Mouse (Mus musculus): ENCODE results near the gene Fbxo42.

Gene Fbxo42

DNA sequence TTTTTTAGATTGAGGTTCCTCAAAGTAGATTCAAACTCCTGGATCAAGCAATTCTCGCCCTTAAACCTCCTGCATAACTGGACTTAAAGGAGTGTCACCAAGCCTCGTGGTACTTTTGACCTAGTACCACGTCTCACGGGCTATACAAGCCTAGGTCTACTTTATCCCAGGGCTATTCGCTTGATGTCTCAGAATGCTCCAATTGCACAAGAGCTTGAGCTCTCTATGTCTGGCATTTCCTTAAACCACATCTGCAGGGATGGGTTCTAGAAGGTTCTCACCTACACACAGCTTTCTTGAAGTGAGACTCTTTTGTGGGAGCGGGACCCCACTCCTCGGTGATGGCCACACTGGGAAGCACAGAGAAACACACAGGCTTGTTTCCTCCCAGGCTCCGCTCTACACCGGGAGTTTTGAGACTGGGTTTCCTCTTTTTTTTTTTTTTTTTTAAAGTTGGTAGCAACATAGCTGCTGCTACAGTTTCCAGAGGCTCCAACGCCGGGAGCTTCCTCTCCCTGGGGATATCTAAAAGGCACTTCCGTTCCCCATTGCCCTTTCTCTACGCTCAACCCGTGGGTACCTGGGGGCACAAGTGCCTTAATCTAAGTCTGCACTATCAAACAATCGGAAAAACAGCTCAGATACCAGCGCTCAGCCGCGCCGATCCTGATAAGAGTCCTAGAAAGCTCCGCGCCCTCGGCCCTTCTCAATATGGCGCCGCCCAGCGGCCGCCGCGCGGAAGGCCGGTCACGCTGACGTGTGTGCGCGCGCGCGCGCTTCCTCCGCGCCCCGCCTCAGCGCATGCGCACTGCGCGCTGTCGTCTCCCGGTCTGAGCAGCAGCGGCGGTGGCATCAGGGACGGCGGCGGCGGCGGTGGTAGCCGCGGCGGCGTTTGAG, at the start of gene Fbxo42:
Gene Fbxo42, plus strand, starts transcription at position 802 of the 897 bp plus-strand sequence.
- peak; percentile 92 for DNase-seq (ENCODE audit: low spot score in 2 of 2)

DNA sequence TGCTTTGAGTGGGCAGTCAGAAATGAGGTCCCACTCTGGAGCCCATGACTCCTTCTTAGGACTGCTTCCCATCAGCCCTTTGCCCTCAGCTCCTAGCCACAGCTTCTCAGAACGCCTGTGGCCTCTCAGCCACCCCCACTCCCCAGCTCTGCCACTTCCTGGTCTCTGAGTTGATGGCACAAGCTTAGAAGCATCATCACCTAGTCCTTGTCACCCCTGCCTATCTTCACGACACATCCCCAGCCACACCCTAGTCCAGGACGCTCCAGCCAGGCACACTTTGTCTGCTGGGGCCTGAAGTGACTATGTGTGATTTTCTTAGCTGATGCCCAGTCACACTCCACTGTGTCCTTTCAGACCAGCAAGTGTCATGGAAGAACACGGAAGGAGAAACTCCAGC, 48.8 kb upstream of the Fbxo42 start:
- DNase-seq (ENCODE audit: low spot score in 2 of 2) = no peak

DNA sequence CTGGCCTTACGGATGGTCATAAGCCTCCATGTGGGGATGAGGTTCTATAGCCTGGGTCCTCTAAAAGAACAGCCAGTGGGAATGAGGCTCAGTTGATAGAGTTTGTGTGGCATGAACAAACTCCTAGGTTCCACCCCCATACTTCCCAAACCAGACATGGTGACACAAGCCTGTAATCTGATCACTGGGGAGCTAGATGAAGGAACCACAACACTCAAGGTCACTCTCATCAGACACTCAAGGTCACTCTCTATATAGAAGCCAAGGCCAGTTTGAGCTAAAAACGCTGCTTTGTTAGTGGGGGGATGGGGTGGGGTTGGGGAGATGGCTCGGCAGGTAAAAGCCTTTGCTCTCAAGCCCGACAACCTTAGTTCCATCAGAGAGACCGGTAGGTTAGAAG, 47.8 kb upstream of the Fbxo42 start:
- DNase-seq (ENCODE audit: low spot score in 2 of 2) = no peak

DNA sequence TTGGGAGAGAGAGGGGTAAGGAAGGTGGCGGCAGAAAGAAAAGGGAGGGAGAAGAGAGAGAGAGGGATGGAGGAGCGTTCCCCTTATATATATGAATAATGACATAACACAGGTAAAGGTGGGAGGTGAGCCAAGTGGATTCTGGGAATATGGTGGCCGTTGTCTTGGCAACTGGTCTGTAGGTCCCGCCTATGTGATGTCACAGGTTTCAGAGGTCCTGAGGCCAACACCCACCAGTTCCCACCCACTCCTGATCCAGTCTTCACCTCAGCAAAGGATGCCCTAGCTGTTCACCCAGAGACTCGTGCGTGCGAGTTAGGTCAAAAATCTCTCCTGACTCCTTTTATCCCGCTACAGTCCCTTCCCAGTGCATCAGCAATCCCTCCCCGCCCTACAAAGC, 46.4 kb upstream of the Fbxo42 start:
- no peak for DNase-seq (ENCODE audit: low spot score in 2 of 2)

DNA sequence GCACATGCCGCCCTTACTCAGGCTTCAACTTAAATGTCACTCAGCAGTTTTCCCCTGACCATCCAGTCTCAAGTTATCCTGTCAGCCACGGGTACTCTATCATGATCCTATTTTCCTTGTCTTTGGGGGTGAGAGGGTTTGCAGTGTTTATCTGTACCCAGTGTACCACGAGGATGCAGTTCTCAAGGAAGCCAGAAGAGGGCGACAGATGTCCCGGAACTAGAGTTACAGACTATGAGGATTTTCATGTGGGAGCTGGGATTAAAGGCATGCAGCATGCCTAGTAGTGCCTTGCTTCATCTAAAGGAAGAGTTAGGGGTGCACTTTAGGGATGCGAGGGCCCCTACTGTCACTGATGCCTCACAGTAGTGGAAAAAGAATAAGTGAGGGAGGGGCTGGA, 45.9 kb upstream of the Fbxo42 start:
- DNase-seq (ENCODE audit: low spot score in 2 of 2) = no peak

DNA sequence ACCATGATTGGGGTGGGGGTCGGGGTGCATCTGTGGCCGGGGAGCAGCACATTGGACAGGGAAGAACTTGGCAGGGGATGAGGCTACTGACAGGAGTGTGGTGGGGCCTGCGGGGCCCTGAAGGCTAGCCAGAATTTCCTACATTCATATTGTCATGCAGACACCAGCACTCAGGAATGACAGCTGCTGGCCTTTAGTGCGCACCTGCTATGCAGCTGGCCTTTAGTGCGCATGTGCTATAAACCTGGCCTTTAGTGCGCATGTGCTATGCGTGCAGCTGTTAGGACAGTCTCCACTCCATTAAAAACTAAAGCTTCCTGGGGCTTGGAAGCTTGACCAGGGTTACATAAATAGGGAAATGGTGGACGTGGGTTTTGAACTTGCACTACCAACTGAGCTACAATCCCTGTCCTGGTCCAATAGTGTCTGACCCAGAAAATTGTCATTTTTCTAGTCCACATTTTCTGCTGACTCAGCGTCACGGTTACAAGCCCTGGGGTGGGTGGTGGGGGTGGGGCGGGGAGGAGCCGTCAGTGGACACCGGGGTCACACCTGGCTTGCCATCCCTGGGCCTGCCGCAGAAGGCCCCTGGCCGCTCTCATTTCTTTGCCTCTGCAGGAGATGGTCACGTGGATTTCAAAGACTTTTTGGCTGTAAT, 41.1 kb upstream of the Fbxo42 start:
- no peak for DNase-seq (ENCODE audit: low spot score in 2 of 2)

DNA sequence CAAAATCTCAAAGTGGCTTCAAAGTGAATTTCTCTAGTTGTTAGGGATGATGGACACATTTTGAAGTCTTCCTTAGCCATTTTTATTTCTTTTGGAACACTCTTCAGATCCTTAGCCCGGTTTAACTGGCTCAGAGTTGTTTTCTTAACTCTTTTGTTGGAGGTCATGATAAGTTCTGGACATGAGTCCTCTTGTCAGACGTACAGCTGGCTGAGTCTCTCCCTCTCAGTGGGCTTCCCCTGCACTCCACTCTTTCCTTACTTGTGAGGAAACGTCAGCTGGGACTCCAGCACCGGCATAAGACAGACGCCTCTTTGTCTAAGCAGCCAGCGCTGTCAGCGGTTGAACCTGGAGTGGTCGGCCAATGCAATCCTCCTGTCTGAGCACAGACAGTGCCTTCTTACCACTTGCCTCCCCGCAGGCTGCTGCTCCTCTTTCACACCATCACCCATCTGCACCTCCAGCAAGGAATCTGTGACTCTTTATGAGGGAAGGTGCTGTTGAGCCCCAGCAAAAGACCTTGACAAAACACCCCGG, 39.4 kb upstream of the Fbxo42 start:
- no peak for DNase-seq (ENCODE audit: low spot score in 2 of 2)

DNA sequence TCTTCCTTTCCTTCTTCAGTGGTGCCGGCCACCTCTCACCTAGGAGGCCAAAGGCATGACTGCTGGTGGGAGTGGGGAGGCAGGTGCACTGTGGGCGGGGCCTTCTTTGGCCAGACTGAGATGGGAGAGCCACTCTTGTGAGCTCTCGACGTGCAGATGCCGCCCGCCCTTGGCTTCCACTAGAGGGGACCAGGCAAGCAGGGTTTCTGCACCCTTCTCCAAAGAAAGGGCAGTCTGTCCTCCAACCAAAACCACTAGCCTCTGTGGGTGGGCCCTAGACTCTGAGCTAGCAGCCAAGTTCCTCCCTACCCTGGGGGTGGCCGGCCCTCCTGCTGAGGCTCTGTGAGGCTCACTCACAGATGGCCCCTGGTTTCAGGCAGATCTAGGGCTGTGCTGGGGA, 33.9 kb upstream of the Fbxo42 start:
- no peak for DNase-seq (ENCODE audit: low spot score in 2 of 2)

DNA sequence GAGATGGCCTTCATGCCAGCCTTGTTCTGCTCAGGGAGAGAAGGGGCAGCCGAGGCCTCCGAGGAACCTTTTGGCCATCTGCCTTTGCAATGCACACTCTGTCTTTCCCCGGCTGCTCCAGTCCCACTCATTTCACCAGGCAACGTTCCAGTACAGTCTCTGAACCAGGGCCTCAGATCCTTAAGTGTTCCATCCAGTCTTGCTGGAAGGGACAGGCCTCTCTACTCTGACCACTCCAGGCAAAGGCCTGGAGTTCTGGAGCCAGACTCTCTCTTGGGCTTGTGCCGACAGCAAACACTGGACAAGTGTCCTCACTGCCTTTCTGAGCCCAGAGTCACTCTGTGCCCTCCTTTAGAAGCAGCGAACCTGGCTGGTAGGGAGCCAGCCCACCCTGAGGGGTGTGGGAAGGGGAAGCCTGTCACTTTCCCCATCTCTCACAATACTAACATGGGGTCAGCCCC, 33.2 kb upstream of the Fbxo42 start:
- no peak for DNase-seq (ENCODE audit: low spot score in 2 of 2)

DNA sequence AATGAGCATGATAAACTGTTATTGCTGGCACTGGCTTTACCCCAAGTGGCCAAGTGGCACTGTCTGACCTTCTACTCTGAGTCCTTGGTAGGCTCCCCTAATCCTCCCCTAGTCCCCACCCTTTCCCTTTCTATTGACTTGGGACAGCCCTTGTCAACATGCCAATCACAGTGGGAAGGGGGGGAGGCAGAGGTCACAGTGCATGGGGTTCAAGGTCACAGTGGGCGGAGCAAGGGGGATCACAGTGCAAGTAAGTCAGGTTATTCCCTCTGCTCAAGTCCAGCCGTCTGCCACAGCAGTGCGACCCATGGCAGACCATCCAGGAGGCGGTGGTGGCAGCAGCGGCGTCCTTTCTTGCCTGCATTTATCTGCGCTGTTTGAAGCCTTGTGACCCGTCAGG, 32.3 kb upstream of the Fbxo42 start:
- DNase-seq (ENCODE audit: low spot score in 2 of 2) = no peak

DNA sequence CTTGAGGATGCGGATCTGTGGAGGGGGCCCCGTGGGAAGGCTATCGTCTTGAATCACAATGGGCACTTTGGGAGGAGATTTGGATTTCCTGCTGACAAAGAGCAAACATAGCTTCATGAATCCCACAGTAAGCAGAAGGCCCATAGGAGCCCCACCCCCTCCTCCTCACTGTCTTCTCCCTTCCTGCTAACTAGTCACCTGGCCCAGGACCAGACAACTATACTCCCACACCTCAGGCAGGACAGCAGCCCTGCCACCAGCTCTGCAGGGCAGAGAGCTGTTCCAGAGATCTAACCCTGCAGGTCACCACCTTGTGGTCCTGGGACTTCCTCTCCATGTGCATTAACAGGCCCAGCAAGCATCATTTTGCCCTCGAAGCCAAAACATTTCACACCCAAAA, 29.0 kb upstream of the Fbxo42 start:
- no peak for DNase-seq (ENCODE audit: low spot score in 2 of 2)

DNA sequence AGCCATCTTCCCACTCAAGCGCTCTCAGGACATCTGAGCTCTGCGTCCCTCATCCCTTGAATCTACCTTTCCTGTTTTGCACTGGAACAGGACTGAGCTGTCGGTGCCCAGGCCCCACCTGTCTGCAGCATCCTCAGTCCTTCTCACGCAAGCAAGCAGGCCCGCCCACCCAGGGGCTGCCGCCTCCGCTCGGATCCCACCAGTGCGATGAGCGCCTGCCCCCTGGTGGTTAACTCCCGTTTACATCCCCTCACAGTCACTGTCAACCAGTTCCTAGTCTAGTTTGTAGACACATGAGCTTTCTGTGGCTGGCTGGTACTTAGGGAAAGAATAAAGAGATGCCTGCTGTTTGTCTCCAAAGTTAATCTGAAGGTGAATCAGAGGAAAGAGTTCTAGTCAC, 27.0 kb upstream of the Fbxo42 start:
- DNase-seq (ENCODE audit: low spot score in 2 of 2) = peak in 1 of 2 experiments; percentile 72

DNA sequence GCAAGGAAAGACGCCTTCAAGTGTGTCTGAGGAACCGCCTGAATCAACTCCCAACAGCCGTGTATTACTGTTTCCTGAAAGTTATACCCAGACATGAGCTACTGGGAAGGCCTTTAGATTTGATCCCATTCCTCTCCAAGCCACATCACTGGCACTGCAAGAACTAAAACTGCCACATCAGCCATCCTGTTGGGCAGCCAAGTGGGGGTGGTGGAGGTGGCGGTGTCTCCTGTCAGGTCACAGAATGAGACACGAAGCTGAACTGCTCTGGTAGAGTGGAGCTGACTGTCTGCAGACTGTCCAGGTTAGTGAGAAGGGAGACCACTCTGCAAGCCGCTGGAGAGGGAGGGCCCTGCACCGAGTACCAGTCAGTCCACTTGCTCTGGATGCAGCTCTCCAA, 25.1 kb upstream of the Fbxo42 start:
- DNase-seq (ENCODE audit: low spot score in 2 of 2) = no peak

DNA sequence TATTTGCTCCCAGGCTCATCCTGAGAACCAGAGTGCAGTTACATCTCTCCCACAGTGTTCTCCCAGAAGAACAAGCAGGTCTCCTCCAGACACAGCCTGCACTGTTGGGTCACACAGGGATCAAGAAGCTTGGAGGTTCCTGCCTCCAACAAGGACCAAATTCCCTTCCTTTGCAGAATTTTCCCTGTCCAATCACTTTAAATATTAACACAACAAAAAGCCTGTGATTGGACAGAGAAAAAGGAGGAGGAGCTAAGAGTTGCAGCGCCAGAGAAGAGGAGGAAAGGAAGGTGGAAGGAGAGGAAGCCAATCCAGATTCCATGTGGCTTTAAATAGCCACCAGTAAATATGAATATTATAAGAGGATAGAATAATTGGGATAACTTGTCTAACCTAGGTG, 24.6 kb upstream of the Fbxo42 start:
- no peak for DNase-seq (ENCODE audit: low spot score in 2 of 2)

DNA sequence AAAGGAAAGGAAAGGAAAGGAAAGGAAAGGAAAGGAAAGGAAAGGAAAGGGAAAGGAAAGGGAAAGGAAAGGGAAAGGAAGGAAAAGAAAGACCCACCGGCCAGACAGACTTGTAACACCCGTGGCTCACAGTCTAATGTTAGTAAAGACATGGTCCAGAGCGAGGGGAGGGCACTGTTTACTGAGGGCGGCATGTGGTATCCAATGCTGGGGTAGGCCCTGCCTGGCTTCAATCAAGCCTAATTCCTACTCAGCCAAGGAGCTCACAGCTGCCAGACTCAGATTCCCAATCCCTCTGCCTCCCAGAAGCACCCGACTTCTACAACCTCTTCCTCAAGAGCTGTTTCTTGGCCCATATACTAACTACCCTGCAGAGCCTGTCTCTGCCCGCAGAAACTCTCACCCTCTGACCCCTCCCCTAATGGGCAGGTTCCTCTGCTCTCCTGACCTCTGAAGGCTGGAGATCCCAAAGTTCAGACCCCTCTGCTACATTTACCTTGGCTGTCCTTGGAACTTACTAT, 18.5 kb upstream of the Fbxo42 start:
- no peak for DNase-seq (ENCODE audit: low spot score in 2 of 2)

DNA sequence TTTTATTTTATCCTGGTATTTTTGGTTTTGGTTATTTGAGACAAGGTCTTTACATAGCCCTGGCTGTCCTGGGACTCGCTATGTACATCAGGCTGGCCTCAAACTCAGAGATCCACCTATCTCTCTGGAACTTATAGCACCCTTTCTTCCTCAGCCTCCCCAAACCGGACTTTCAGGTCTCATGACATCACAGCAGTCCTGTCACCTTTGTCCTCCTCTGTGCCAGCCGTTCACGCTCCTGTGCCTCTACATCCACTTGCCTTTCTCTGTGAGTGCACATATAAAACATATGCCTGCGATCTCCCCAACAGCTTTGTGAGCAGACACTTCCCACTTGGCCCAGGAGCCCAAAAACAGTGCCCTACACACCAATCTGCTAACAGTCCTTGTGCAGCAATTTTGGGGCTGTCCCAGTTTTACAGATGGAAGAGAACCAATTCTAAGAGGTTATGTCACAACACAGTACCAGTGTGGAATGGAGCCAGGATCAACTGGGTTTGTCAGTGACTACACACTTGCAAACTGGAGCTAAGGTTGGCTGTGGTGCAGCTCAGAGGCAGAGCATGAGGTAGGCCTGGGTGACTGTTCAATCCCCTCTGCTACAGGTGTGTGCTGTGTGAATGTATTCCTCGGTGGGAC, 16.9 kb upstream of the Fbxo42 start:
- no peak for DNase-seq (ENCODE audit: low spot score in 2 of 2)

DNA sequence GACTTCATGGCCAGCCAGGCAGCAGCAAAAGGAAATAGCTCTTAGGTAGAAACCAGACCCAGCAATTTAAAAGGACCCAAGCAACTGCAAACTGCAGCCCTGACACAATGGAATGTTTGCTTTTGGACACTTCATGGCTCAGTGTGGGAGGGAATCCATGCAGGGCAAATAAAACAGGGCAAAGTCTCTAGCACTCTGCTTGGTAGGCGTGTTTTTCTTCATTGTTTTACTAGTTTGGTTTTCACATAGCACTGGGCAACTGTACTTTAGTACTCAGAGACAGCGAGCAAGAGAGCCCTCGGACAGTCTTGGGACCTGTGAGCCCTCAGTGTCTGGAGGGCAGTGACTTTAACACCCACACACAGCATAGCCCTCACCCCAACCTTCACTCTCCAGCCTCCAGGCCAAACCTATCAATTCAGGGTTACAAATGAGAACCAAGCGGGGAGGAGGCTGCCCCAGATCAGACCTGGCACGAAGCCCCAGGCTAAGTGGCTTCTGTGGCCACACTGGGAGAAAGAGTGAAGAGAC, 16.1 kb upstream of the Fbxo42 start:
- no peak for DNase-seq (ENCODE audit: low spot score in 2 of 2)

DNA sequence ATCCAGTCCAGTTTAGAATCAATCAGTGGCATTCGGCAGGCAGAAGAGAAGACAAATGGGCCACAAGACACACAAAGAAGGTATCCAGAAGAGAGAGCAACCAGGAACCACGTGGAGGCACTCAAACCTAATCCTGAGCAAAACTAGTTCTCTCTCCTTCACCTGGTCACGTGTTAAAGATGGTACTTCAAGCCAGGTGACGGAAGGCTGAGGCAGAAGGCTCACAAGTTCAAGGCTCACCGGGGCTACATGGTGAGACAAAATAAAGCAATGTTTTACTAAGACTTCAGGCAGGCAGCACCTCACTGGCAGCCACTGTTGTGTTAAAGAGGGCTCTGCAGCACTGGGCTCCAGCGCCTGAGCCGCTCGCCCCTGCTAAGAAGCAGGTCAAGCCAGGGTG, 15.5 kb upstream of the Fbxo42 start:
- no peak for DNase-seq (ENCODE audit: low spot score in 2 of 2)

DNA sequence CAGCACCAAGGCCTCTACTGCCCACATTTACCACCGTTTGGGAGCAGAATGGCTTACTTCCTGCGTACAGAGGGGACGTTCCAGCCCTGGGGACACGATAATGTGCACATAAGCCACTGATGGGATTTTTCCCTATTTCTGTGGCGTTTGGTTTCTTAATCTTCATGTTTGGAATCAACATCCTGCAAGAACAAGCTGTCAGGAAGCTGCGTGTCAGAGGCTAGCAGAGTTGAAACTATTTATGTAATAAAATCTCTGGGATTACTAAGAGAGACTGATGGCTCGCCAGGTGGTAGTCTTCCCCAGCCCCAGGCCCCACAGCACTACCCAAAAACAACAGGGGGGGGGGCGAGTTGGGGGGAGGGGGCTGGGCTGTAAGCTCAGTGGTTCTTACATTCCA, 14.5 kb upstream of the Fbxo42 start:
- no peak for DNase-seq (ENCODE audit: low spot score in 2 of 2)

DNA sequence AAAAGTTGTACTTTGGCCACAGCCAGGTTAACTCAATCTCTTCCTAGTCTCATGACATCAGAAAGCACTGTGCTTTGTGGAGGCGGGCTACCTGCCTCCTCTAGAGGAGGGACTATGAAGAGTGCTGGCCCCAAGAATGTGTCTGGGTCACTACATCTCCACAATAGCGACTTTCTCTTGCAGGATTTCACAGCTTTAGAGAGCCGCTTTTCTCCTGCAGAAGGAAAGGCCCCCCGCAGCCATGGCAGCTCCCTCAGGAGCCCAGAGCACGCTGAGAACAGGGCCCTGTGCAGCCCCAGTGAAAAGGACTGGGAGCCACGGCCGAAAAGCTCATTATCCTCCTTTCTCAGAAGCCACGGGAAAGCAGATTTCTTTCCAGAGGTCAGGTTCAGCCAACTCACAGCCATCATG, 13.7 kb upstream of the Fbxo42 start:
- DNase-seq (ENCODE audit: low spot score in 2 of 2) = no peak

DNA sequence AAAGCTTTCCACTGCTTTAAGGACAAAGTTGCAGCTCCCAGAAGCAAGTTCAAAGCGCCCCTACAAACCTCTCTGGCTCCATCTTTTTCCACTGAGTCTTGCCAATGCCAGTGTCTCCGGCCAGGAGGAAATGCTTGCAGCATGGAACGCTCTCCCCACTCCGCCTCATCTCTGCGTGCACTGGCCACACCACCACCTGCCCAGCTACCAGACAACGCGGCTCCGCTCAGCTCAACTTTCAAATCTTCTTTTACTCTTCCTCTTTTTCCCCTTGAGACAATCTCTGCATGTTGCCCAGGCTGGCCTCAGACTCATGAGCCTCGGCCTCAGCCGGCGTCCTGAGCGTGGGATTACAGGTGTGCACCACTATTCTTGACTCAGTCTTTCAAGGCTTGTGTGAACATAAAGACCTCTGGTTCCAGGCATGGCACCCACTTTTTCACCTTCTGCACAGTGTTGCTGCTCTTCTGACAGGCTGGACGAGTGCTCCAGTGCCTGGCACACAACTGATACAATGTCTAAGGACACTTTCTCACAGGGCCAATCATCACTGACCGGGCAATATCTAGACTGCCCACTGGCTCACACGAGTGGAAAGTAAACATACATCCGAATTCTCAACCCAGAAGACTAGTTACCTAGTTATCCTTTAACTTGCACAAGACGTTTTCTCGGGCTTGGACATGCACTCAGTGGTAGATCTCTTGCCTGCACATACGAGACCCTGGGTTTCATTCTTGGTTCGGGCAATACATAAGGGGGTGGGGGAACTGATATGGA, 12.8 kb upstream of the Fbxo42 start:
- DNase-seq (ENCODE audit: low spot score in 2 of 2) = no peak
